Mouse (Mus musculus) megakaryocyte, embryonic 14.5 days (primary cell): ENCODE measurements around the gene Rhot1. TPM values are rescaled to one million over a fixed set of nuclear protein-coding genes. Genes with fewer than 3 reads are reported as not detected.

Experiments
- H3K27me3 ChIP-seq: replicated peaks from 2 replicates; pipeline ENCODE3; 2012; ENCODE audit warnings: inconsistent platforms
- H3K36me3 ChIP-seq: replicated peaks from 2 replicates; pipeline ENCODE3; 2012; ENCODE audit warnings: low read length, inconsistent platforms, mixed read lengths
- H3K4me1 ChIP-seq: 2 replicates; pipeline ENCODE4 v1.6.1; 2012; ENCODE audit warnings: inconsistent platforms
- H3K4me3 ChIP-seq: replicated peaks from 2 replicates; pipeline ENCODE3; 2012; ENCODE audit warnings: moderate library complexity, mild to moderate bottlenecking, inconsistent platforms
- H3K9me3 ChIP-seq: 2 replicates; pipeline ENCODE4 v1.6.1; 2012; ENCODE audit warnings: inconsistent platforms
- FLI1 ChIP-seq: IDR thresholded peaks from 2 replicates; pipeline ENCODE4 v1.6.1; 2012; ENCODE audit warnings: low read length, inconsistent platforms, mixed read lengths
- GATA1 ChIP-seq: IDR thresholded peaks from 3 replicates; pipeline ENCODE4 v1.6.1; 2012; ENCODE audit warnings: mixed read lengths, low read length, inconsistent platforms, borderline replicate concordance
- polyA plus RNA-seq: library from polyadenylated mRNA; stranded (reverse); fragments of >175 nt; gene quantifications from 2 replicates; pipeline ENCODE4 v1.2.3, GENCODE M21; 2012; ENCODE audit warnings: low replicate concordance; ENCODE audit not compliant: insufficient read depth

Rhot1 gene
- polyA plus RNA-seq = 2.6 and 3.2 TPM in 2 replicates

DNA sequence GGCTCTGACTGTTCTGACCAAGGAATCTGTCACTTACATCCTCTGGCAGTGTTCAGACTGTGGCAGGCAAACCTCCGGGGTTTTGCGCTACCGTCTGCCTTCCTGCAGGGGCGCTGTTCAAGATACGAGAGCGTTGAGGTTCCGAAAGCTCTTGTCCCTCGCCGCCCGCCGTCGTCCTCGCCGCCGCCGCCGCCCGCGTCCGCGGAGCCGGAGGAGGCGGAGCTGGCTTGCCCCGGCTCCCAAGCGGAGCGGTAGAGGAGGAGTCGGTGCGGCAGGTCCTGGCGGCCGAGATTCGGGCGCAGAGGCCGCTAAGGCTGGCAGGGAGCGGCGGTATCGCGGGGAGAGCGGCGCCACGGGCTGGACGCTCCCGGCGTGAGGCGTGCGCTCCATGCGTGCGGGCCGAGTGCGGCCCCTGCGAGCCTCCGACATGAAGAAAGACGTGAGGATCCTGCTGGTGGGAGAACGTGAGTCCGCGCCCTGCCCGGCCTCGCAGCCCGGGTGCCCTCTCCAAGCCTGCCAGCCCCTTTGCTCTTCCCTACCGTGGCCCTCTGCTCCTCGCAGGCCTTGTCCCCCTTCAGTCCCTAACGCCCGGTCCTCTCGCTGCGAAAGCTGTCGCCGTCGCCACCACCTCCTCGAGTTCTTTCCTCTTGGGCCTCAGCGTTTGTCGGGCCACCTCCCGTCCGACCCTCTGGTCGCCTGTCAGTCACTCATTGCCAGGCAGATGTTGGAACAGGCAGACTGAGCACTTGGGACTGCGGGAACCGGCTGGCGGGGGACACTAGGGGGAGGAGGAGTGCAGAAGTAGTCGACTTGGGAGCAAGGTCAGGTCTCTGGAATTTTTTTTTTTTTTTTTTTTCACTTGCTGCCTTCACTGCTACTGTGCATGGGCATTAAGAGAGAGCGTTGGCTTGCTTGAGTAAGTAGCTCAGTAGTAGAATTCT is at the start of gene Rhot1:
Rhot1 (plus strand) TSS at position 160 of the 941 bp plus-strand sequence.
- TF ChIP-seq GATA1 (no peak), FLI1 (no peak)
- Histone ChIP-seq H3K9me3 (no peaks in the 10 kb centered on the region), H3K27me3 (no peaks in the 10 kb centered on the region), H3K4me3 (peak within 1 kb of the TSS; percentile 100), H3K4me1 (peaks cover 20% of the 10 kb centered on the region; the same call in 1 of the 2 replicates), H3K36me3 (peaks cover 16% of the 10 kb centered on the region)

DNA sequence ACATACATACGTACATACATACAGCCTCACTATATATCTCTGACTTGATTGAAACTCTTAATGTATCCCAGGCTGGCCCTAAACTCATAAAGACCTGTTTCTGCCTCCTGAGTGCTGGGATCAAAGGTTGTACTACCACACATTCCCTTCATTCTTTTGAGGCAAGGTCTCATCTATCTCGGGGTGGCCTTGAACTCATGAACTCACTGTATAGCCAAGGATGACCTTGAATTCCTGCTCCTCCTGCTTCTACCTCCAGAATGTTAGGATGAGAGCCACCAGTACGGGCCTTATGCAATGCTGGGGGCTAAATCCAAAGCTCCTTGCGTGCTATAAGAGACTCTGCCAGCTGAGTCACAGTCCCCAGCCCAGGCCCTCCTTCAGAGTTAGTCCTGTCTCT is 47.8 kb upstream of the Rhot1 start:
- Histone ChIP-seq H3K4me1 (peaks cover 36% of the 10 kb centered on the region), H3K4me3 (no peak overlapping the region), H3K9me3 (peaks cover 2% of the 10 kb centered on the region), H3K36me3 (peaks cover 5% of the 10 kb centered on the region), H3K27me3 (peaks cover 37% of the 10 kb centered on the region)
- TF ChIP-seq FLI1 (no peak), GATA1 (no peak)

DNA sequence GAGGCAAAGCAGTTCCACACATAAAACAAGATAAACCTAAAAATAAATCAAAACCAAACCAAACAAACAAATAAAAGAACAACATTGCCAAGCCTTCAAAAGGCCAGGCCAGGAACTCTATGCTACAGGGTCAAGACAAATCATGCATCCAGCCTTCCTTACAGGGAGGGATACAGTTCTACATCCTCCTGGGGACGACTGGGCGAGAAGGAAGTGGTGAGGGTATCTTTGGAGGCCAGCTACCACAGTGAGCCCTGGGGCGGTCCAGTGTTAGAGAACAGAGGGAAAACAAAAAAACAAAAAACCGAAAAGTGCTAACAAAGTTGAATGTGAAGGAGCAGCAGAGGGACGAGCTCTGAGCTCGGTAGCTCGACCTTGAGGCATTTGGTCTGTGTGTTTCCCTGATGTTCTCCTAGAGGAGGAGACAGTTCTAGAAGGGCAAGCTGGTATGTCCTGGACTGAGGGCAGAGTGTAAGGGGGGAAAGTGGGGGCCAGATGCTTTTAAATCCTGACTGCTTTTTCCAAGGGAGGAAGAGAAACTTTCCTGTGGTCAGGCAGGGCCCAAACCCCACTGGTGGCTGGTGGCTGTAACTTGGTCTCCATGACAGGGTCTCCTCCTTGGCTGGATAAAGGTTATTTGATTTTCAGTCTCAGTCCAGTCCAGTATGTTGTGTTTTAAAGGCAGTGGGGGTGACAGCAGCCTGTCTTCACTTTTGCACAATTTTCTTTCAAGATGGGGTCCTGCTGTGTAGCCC is 45.3 kb upstream of the Rhot1 start:
- Histone ChIP-seq H3K27me3 (peaks cover 18% of the 10 kb centered on the region), H3K9me3 (peaks cover 6% of the 10 kb centered on the region), H3K36me3 (peaks cover 8% of the 10 kb centered on the region), H3K4me3 (peak overlapping the region; percentile 81), H3K4me1 (peaks cover 38% of the 10 kb centered on the region)
- no peak for TF ChIP-seq GATA1
- no peak for TF ChIP-seq FLI1

DNA sequence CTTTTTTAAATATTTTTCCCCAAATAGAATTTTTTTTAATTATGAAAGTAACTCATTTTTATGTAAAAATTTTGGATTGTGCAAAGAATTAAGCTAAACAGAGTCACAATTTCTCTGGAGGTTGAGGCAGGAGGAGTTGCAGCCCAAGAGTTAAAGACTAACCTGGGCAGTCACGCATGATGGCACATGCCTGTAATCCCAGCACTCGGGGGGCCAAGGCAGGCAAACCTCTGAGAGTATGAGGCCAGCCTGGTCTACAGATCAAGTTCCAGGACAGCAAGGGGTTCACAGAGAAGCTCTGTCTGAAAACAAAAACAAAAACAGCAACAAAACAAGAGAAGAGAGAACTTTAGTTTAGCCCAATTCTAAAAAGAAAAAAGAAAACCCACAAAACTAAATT is 44.6 kb upstream of the Rhot1 start:
- Histone ChIP-seq H3K36me3 (peaks cover 8% of the 10 kb centered on the region), H3K27me3 (peaks cover 12% of the 10 kb centered on the region), H3K4me3 (peak overlapping the region; percentile 56), H3K4me1 (peaks cover 45% of the 10 kb centered on the region), H3K9me3 (peaks cover 6% of the 10 kb centered on the region)
- no peak for TF ChIP-seq GATA1
- no peak for TF ChIP-seq FLI1

DNA sequence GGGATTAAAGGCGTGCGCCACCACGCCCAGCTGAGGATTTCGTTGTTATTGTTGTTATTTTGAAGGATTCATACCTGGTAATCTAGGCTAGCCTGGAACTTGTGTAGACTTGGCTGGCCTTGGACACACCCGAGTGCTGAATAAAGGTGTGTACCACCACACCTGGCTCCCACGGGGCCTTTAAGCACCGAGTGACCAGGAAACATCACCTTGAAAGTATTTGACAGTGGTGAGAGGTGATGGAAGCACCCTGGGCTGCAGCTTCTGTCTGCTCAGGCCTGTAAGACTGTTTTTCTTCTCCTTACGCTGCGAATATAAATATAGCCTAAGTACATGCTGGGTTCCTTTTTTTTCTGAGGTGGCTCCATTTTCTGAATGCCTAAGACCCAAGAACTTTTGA is 40.7 kb upstream of the Rhot1 start:
- Histone ChIP-seq H3K4me3 (no peak overlapping the region), H3K36me3 (peaks cover 8% of the 10 kb centered on the region), H3K4me1 (peaks cover 70% of the 10 kb centered on the region), H3K27me3 (peaks cover 7% of the 10 kb centered on the region), H3K9me3 (peaks cover 6% of the 10 kb centered on the region)
- TF ChIP-seq FLI1 (no peak), GATA1 (no peak)

DNA sequence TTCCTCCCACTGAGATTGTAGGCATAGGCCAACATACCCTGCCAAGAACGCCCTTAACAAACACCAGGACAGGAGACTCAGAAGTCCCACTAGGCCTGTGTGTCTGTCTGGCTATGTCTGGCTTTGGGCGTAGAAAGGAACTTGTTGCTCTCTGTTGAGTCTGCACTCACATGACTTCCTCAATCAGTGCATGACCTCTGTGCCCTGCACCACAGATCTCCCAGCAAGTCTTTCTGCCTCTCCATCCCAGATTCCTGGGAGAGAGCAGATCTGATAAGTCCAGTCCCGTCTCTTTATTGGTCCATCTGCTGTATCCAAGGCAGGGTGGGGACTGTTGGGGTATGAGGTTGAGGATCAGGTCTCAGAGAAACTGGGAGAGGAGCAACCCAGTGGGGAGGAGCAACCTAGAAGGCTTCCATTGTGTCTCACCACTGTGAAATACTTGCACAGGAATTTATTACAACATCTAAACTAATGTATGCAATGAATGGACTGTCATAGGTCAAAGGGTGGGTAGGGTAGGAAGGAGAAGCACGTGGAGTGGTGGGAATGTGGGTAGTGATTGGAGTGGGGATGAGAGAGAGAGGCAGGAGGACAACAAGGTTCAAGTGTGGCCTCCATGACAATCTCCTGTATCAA is 40.1 kb upstream of the Rhot1 start:
- TF ChIP-seq GATA1 = no peak
- no peak for TF ChIP-seq FLI1
- peaks cover 6% of the 10 kb centered on the region for H3K9me3 ChIP-seq
- H3K4me3 ChIP-seq = no peak overlapping the region
- peaks cover 7% of the 10 kb centered on the region for H3K27me3 ChIP-seq
- H3K4me1 ChIP-seq = peaks cover 70% of the 10 kb centered on the region
- peaks cover 8% of the 10 kb centered on the region for H3K36me3 ChIP-seq

DNA sequence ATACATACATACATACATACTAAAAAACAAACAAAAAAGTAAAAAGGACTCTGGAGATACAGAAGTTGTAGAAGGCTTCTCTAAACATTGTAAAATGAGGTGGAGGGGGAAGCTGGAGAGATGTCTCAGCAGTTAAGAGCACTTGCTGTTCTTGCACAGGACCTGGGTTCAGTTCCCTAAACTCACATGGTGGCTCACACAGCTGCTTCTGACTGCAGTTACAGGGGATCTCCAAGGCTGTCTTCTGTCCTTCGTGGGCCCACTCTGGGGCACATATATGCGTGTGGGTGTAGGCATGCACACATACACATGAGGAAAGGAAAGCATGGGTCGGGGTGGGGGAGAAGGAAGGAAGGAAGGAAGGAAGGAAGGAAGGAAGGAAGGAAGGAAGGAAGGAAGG is 39.2 kb upstream of the Rhot1 start:
- H3K4me1 ChIP-seq = peaks cover 70% of the 10 kb centered on the region
- peak overlapping the region; percentile 64 for H3K4me3 ChIP-seq
- peaks cover 6% of the 10 kb centered on the region for H3K9me3 ChIP-seq
- no peak for TF ChIP-seq FLI1
- TF ChIP-seq GATA1 = no peak
- H3K36me3 ChIP-seq = peaks cover 8% of the 10 kb centered on the region
- peaks cover 10% of the 10 kb centered on the region for H3K27me3 ChIP-seq

DNA sequence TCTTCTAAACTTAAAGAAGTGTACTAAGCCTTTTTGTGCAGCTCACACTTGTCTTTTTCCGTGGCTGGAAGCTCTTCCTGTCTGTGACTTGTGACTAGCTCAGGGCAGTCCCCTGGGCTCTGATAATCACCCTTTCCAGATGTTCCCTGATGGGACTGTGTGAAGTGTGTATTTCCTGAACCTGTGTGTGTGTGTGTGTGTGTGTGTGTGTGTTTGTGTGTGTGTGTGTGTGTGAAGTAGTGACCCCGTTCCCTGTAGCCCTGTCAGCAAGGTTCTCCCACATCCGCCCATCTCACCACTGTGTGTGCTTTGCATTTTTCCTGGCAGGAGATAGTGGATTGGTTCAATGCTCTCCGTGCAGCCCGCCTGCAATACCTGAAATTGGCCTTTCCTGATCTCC is 38.5 kb upstream of the Rhot1 start:
- peaks cover 6% of the 10 kb centered on the region for H3K9me3 ChIP-seq
- peaks cover 8% of the 10 kb centered on the region for H3K36me3 ChIP-seq
- H3K4me3 ChIP-seq = peak overlapping the region; percentile 35
- peaks cover 71% of the 10 kb centered on the region for H3K4me1 ChIP-seq
- H3K27me3 ChIP-seq = peaks cover 10% of the 10 kb centered on the region
- TF ChIP-seq GATA1 (no peak), FLI1 (no peak)

DNA sequence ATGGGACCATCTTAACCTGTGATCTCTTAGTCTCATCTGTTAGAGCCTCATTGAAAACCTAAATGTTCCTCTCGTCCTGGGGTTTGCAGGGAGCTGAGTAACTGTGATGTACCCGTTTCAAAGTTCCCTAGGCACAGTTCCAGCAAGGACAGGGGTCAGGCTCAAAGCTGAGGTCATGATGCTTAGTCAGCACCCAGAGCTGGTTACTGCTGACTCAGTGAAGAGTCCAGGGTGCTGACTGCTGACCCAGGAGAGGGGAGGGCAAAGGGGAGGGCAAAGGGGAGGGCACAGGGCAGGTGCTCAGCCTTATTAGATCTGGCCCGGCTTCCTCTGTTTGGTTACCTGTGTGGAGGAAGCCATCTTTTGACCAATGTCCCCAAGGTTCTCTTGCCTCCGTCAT is 36.9 kb upstream of the Rhot1 start:
- Histone ChIP-seq H3K4me3 (no peak overlapping the region), H3K36me3 (no peaks in the 10 kb centered on the region), H3K27me3 (peaks cover 3% of the 10 kb centered on the region), H3K4me1 (peaks cover 81% of the 10 kb centered on the region), H3K9me3 (no peaks in the 10 kb centered on the region)
- no peak for TF ChIP-seq FLI1
- no peak for TF ChIP-seq GATA1
